Mouse (Mus musculus): ENCODE measurements around the gene Gm20388. TPM values are rescaled to one million over a fixed set of nuclear protein-coding genes. Genes with fewer than 3 reads are reported as not detected.
A peak's percentile ranks its signal among the peaks of the same experiment; 100 is the strongest.

Gene Gm20388
- polyA plus RNA-seq, 1 experiment: 49.7 TPM

GRCm38 (mm10) chr8:124259925-124260324 lies 4349.3 kb downstream of the Gm20388 start:
- Histone ChIP-seq H3K27me3 (replicated peaks; ENCODE audit: control insufficient read depth, insufficient read depth, low read length) (no peaks in the 10 kb centered on the region), H3K4me3 (ENCODE audit: insufficient read depth, low read depth, low read length) (no peak overlapping the region), H3K36me3 (ENCODE audit: control insufficient read depth, insufficient read depth, low read length) (no peaks in the 10 kb centered on the region), H3K27ac (ENCODE audit: insufficient read depth, low read depth, low read length) (no peak overlapping the region), H3K4me1 (ENCODE audit: control insufficient read depth, insufficient read depth, low read length) (peaks cover 33% of the 10 kb centered on the region)
- WGBS: 90% methylated on average over 7 of the region's 7 CpGs
- no peak for DNase-seq
- TF ChIP-seq CTCF (conservative IDR thresholded peaks at IDR 0.05; ENCODE audit: insufficient read depth, insufficient read length, low read depth, low read length) (no peak), POLR2A (IDR thresholded peaks at IDR 0.05; ENCODE audit: low read depth, low read length) (no peak)

- H3K36me3 ChIP-seq (ENCODE audit: control insufficient read depth, insufficient read depth, low read length): no peaks in the 10 kb centered on the region
- WGBS: 68% methylated on average over 12 of the region's 12 CpGs
- H3K4me1 ChIP-seq (ENCODE audit: control insufficient read depth, insufficient read depth, low read length): peaks cover 36% of the 10 kb centered on the region
- H3K4me3 ChIP-seq (ENCODE audit: insufficient read depth, low read depth, low read length): no peak overlapping the region
- H3K27ac ChIP-seq (ENCODE audit: insufficient read depth, low read depth, low read length): no peak overlapping the region
- no peaks in the 10 kb centered on the region for H3K27me3 ChIP-seq (replicated peaks; ENCODE audit: control insufficient read depth, insufficient read depth, low read length)
- no peak for TF ChIP-seq CTCF (conservative IDR thresholded peaks at IDR 0.05; ENCODE audit: insufficient read depth, insufficient read length, low read depth, low read length)
- TF ChIP-seq POLR2A (IDR thresholded peaks at IDR 0.05; ENCODE audit: low read depth, low read length): no peak
- DNase-seq: no peak
Observed at GRCm38 (mm10) chr8:124260371-124260770, 4349.7 kb downstream of the Gm20388 start.

- H3K36me3 ChIP-seq (ENCODE audit: control insufficient read depth, insufficient read depth, low read length): no peaks in the 10 kb centered on the region
- H3K27me3 ChIP-seq (replicated peaks; ENCODE audit: control insufficient read depth, insufficient read depth, low read length): no peaks in the 10 kb centered on the region
- TF ChIP-seq CTCF (conservative IDR thresholded peaks at IDR 0.05; ENCODE audit: insufficient read depth, insufficient read length, low read depth, low read length): no peak
- TF ChIP-seq POLR2A (IDR thresholded peaks at IDR 0.05; ENCODE audit: low read depth, low read length): no peak
- 51% methylated on average over 9 of the region's 9 CpGs for WGBS
- H3K4me1 ChIP-seq (ENCODE audit: control insufficient read depth, insufficient read depth, low read length): peaks cover 30% of the 10 kb centered on the region
- no peak for DNase-seq
- H3K4me3 ChIP-seq (ENCODE audit: insufficient read depth, low read depth, low read length): no peak overlapping the region
- no peak overlapping the region for H3K27ac ChIP-seq (ENCODE audit: insufficient read depth, low read depth, low read length)
Observed at GRCm38 (mm10) chr8:124263058-124263457, 4352.4 kb downstream of the Gm20388 start.

DNA sequence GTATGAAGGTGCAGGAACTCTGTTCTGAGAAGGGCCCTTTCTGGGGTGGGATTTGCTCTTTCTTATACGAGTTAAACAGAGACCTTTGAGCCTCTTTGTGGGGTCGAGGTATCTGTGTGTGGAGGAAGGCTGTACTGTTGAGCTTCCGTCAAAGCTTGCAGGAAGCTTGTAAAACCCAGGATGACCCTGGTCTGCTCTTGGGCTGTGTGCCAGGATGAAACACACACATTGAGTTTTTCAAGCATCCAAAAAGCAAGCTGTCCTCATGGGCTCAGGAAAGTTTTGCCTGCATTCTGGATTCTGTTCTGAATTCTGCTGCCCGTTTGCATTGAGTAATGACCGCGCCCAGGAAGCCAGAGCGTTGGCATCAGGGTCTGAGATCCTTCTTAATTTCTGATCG lies 4353.4 kb downstream of the Gm20388 start:
- H3K27me3 ChIP-seq (replicated peaks; ENCODE audit: control insufficient read depth, insufficient read depth, low read length): no peaks in the 10 kb centered on the region
- TF ChIP-seq POLR2A (IDR thresholded peaks at IDR 0.05; ENCODE audit: low read depth, low read length) (no peak), CTCF (conservative IDR thresholded peaks at IDR 0.05; ENCODE audit: insufficient read depth, insufficient read length, low read depth, low read length) (no peak)
- H3K4me3 ChIP-seq (ENCODE audit: insufficient read depth, low read depth, low read length): no peak overlapping the region
- H3K4me1 ChIP-seq (ENCODE audit: control insufficient read depth, insufficient read depth, low read length): peaks cover 29% of the 10 kb centered on the region
- H3K27ac ChIP-seq (ENCODE audit: insufficient read depth, low read depth, low read length): no peak overlapping the region
- peak; percentile 57 for DNase-seq
- no peaks in the 10 kb centered on the region for H3K36me3 ChIP-seq (ENCODE audit: control insufficient read depth, insufficient read depth, low read length)
- 62% methylated on average over 8 of the region's 8 CpGs for WGBS

- H3K4me1 ChIP-seq (ENCODE audit: control insufficient read depth, insufficient read depth, low read length): peaks cover 29% of the 10 kb centered on the region
- WGBS: 76% methylated on average over 12 of the region's 12 CpGs
- H3K27ac ChIP-seq (ENCODE audit: insufficient read depth, low read depth, low read length): no peak overlapping the region
Observed at GRCm38 (mm10) chr8:124264671-124265070, 4354.0 kb downstream of the Gm20388 start.

DNA sequence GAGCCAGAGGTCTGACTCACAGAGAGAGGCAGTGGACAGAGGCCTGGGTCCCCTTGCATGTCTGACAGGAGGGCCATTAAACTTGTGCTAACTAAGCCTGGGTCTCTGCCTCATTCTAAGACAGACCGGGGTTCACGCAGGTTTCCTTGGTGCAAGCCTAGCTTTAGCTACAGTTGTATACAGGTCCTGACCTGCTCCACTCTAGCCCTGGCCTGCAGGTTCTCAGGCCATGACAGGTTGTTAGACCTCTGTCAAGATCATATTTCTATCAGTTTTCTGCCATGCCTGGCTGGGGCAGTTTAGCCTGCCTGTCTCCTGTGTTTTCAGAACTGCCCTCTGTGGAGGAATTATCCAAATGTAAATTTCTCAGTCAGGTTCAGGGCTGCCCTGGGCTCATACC lies 4354.5 kb downstream of the Gm20388 start:
- Histone ChIP-seq H3K4me1 (ENCODE audit: control insufficient read depth, insufficient read depth, low read length) (peaks cover 29% of the 10 kb centered on the region), H3K36me3 (ENCODE audit: control insufficient read depth, insufficient read depth, low read length) (no peaks in the 10 kb centered on the region), H3K27ac (ENCODE audit: insufficient read depth, low read depth, low read length) (no peak overlapping the region), H3K4me3 (ENCODE audit: insufficient read depth, low read depth, low read length) (no peak overlapping the region), H3K27me3 (replicated peaks; ENCODE audit: control insufficient read depth, insufficient read depth, low read length) (no peaks in the 10 kb centered on the region)
- no peak for DNase-seq
- WGBS: 82% methylated on average over 2 of the region's 2 CpGs
- TF ChIP-seq CTCF (conservative IDR thresholded peaks at IDR 0.05; ENCODE audit: insufficient read depth, insufficient read length, low read depth, low read length) (no peak), POLR2A (IDR thresholded peaks at IDR 0.05; ENCODE audit: low read depth, low read length) (no peak)

More at GRCm38 (mm10) chr8:124264671-124265070, 4354.0 kb downstream of the Gm20388 start:
- TF ChIP-seq POLR2A (IDR thresholded peaks at IDR 0.05; ENCODE audit: low read depth, low read length): no peak
- no peak for DNase-seq
- H3K4me3 ChIP-seq (ENCODE audit: insufficient read depth, low read depth, low read length): no peak overlapping the region
- H3K27me3 ChIP-seq (replicated peaks; ENCODE audit: control insufficient read depth, insufficient read depth, low read length): no peaks in the 10 kb centered on the region
- H3K36me3 ChIP-seq (ENCODE audit: control insufficient read depth, insufficient read depth, low read length): no peaks in the 10 kb centered on the region

DNA sequence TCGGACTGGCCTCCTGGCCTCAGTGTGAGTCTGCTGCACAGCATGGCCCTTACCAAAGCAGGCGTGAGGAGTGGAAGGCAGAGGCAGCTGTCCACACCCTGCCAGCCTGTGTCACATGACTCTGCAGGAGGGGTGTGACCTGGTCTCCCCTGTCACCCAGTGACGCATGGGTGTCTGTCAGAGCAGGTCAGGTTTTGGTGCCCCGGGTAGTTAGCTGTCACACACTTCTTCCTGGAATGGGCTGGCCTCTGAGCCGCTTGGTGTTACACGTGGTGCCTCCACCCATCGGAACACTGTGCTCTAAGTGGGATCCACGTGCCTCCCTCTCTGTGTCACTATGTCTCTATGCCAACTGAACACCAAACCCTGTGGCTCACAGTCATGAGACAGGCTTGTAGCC lies 4355.2 kb downstream of the Gm20388 start:
- Histone ChIP-seq H3K27me3 (replicated peaks; ENCODE audit: control insufficient read depth, insufficient read depth, low read length) (no peaks in the 10 kb centered on the region), H3K4me1 (ENCODE audit: control insufficient read depth, insufficient read depth, low read length) (peaks cover 35% of the 10 kb centered on the region), H3K27ac (ENCODE audit: insufficient read depth, low read depth, low read length) (no peak overlapping the region), H3K4me3 (ENCODE audit: insufficient read depth, low read depth, low read length) (no peak overlapping the region), H3K36me3 (ENCODE audit: control insufficient read depth, insufficient read depth, low read length) (no peaks in the 10 kb centered on the region)
- WGBS: 36% methylated on average over 8 of the region's 8 CpGs
- TF ChIP-seq CTCF (conservative IDR thresholded peaks at IDR 0.05; ENCODE audit: insufficient read depth, insufficient read length, low read depth, low read length): no peak
- no peak for TF ChIP-seq POLR2A (IDR thresholded peaks at IDR 0.05; ENCODE audit: low read depth, low read length)
- peak; percentile 72 for DNase-seq

- no peaks in the 10 kb centered on the region for H3K27me3 ChIP-seq (replicated peaks; ENCODE audit: control insufficient read depth, insufficient read depth, low read length)
- H3K4me3 ChIP-seq (ENCODE audit: insufficient read depth, low read depth, low read length): no peak overlapping the region
- no peak overlapping the region for H3K27ac ChIP-seq (ENCODE audit: insufficient read depth, low read depth, low read length)
- DNase-seq: no peak
- TF ChIP-seq CTCF (conservative IDR thresholded peaks at IDR 0.05; ENCODE audit: insufficient read depth, insufficient read length, low read depth, low read length) (no peak), POLR2A (IDR thresholded peaks at IDR 0.05; ENCODE audit: low read depth, low read length) (no peak)
- no peaks in the 10 kb centered on the region for H3K36me3 ChIP-seq (ENCODE audit: control insufficient read depth, insufficient read depth, low read length)
- peaks cover 40% of the 10 kb centered on the region for H3K4me1 ChIP-seq (ENCODE audit: control insufficient read depth, insufficient read depth, low read length)
- 84% methylated on average over 4 of the region's 4 CpGs for WGBS
Observed at GRCm38 (mm10) chr8:124267206-124267605, 4356.6 kb downstream of the Gm20388 start.

Data from kidney, adult 2 months (tissue).